22 mouse cellular contexts compared by ENCODE assay signal in genomic region chr1:166268218-166268617, GRCm38 (mm10). TPM values are rescaled to one million over a fixed set of nuclear protein-coding genes. Genes with fewer than 3 reads are reported as not detected.
"Had no signal": no experiment of that assay in that cellular context is flagged by ENCODE, and none has a peak within 500 bp of the region (broad histone marks: within the 10 kb centered on the region; RNA-seq: fewer than 3 reads in every experiment).

No protein-coding gene starts in this region.

- DNase-seq: kidney, adult 11 months; kidney, adult 8-10 months; kidney, postnatal 10 days; left cerebral cortex, postnatal 4 days; liver, postnatal 0 days; thymus, postnatal 25 days had no signal

- H3K4me1 ChIP-seq: kidney, embryonic 15.5 days; limb, embryonic 12.5 days; limb, embryonic 15.5 days; midbrain, embryonic 12.5 days; midbrain, embryonic 15.5 days had no signal

- H3K27me3 ChIP-seq: kidney, embryonic 15.5 days; limb, embryonic 12.5 days; limb, embryonic 15.5 days; lung, embryonic 15.5 days; midbrain, embryonic 12.5 days; midbrain, embryonic 15.5 days had no signal

- H3K4me2 ChIP-seq: kidney, embryonic 15.5 days; limb, embryonic 12.5 days; limb, embryonic 15.5 days; liver, embryonic 11.5 days; lung, embryonic 15.5 days; midbrain, embryonic 12.5 days; midbrain, embryonic 15.5 days had no signal

- H3K36me3 ChIP-seq: kidney, embryonic 15.5 days; limb, embryonic 12.5 days; limb, embryonic 15.5 days; lung, embryonic 15.5 days had no signal

- H3K9ac ChIP-seq: kidney, embryonic 15.5 days; limb, embryonic 12.5 days; limb, embryonic 15.5 days; liver, embryonic 14.5 days; liver, postnatal 0 days; lung, embryonic 15.5 days; midbrain, embryonic 12.5 days; midbrain, embryonic 15.5 days had no signal

- ATAC-seq: liver, postnatal 0 days; midbrain, embryonic 15.5 days had no signal

- H3K9me3 ChIP-seq: kidney, embryonic 15.5 days; limb, embryonic 12.5 days; limb, embryonic 15.5 days; lung, embryonic 15.5 days; midbrain, embryonic 12.5 days; midbrain, embryonic 15.5 days had no signal

- H3K27ac ChIP-seq: kidney, embryonic 15.5 days; limb, embryonic 12.5 days; limb, embryonic 15.5 days; liver, embryonic 14.5 days; lung, embryonic 15.5 days; midbrain, embryonic 12.5 days; midbrain, embryonic 15.5 days; stomach, postnatal 0 days had no signal

- H3K4me3 ChIP-seq: kidney, embryonic 15.5 days; limb, embryonic 12.5 days; limb, embryonic 15.5 days; lung, embryonic 15.5 days; midbrain, embryonic 12.5 days; midbrain, embryonic 15.5 days had no signal

RNA-seq across cellular contexts. Expression of gene Mael, which starts 29.7 kb away (rescaled TPM):
- total RNA-seq: left cerebral cortex, adult 8-10 months; left cerebral cortex, postnatal 14 days had no signal
- polyA plus RNA-seq: limb, embryonic 12.5 days; liver, embryonic 11.5 days; liver, embryonic 14.5 days; liver, postnatal 0 days; lung, embryonic 15.5 days; midbrain, embryonic 15.5 days; neural tube, embryonic 11.5 days; neural tube, embryonic 14.5 days; small intestine, adult 2 months; spleen, adult 2 months; stomach, postnatal 0 days; thymus, postnatal 0 days had no signal
